Comparison of ENCODE assay signal across 8 mouse cellular contexts in genomic region chr2:167680657-167681056, GRCm38 (mm10). TPM values are rescaled to one million over a fixed set of nuclear protein-coding genes. Genes with fewer than 3 reads are reported as not detected.
A peak's percentile ranks its signal among the peaks of the same experiment; 100 is the strongest.
DNase-seq lines count a peak whose midpoint lies in the region; ATAC-seq and TF ChIP-seq lines count a peak whose summit lies in the region.

No protein-coding gene starts in this region.

- peak; percentile 67 for DNase-seq in gastrocnemius, adult 2 months
- no peak for DNase-seq in gastrocnemius, adult 8-10 months (ENCODE audit: low spot score in 2 of 2)
- peak; percentile 39 for DNase-seq in ovary, postnatal 36 days (ENCODE audit: low spot score)
- DNase-seq in ovary, adult 18-20 months (ENCODE audit: low spot score), result no peak
- peak; percentile 63 for DNase-seq in adrenal gland, postnatal 25 days
- DNase-seq in kidney, postnatal 4 days, result peak; percentile 83 to 86
- DNase-seq in spleen, adult 12 weeks (ENCODE audit: low spot score), result peak; percentile 58

- H3K27ac ChIP-seq in gastrocnemius, adult 2 months, result no peak overlapping the region

- intact Hi-C loops in gastrocnemius, adult 2 months (cut with DNase I), result loop anchor here (1.0 to 10.0 kb wide), 2 partner anchors 39 to 334 kb away; partner anchors contain the start of gene Ripor3

- no peak overlapping the region for H3K4me3 ChIP-seq in gastrocnemius, adult 2 months

- no peak for ATAC-seq in monocyte, adult 5-6 weeks (replicated peaks; ENCODE audit: insufficient number of reproducible peaks, low FRiP score, low TSS enrichment, poor library complexity, severe bottlenecking)

- TF ChIP-seq CTCF in gastrocnemius, adult 2 months (IDR thresholded peaks at IDR 0.05), result peak; percentile 74

RNA-seq across cellular contexts. Expression of gene Cebpb, which starts 8.1 kb away (rescaled TPM):
- 100 to 1,000 TPM; 106 to 181 TPM for total RNA-seq in gastrocnemius, adult 2 months (2021)
- total RNA-seq in gastrocnemius, adult 8-10 months (2022), result 100 to 1,000 TPM in 2 of 4 experiments, 10 to 100 TPM in 2; 75.3 to 167 (median 96.4) TPM
- 483 and 585 TPM in 2 replicates for total RNA-seq in adrenal gland, postnatal 25 days (2021)
- total RNA-seq in monocyte, adult 5-6 weeks (2017), result 255 to 567 TPM (median 357 TPM) in 3 replicates

RNA-seq across cellular contexts. Expression of gene Tmem189, which starts 9.0 kb away (rescaled TPM):
- 10 to 100 TPM; 13.0 to 14.9 TPM for total RNA-seq in gastrocnemius, adult 2 months (2021)
- total RNA-seq in gastrocnemius, adult 8-10 months (2022), result 10 to 100 TPM; 11.8 to 13.1 (median 12.5) TPM
- total RNA-seq in adrenal gland, postnatal 25 days (2021), result 37.4 and 40.5 TPM in 2 replicates
- total RNA-seq in monocyte, adult 5-6 weeks (2017), result 55.2 to 64.6 TPM (median 57.9 TPM) in 3 replicates

RNA-seq across cellular contexts. Expression of gene Gm20431, which starts 19.4 kb away (rescaled TPM):
- total RNA-seq in gastrocnemius, adult 2 months (2021), result 10 to 100 TPM in 1 of 2 experiments, 1 to 10 TPM in 1; 3.7 to 11.5 TPM
- 10 to 100 TPM in 2 of 4 experiments, 1 to 10 TPM in 2; 5.9 to 14.3 (median 9.0) TPM for total RNA-seq in gastrocnemius, adult 8-10 months (2022)
- 12.1 and 15.7 TPM in 2 replicates for total RNA-seq in adrenal gland, postnatal 25 days (2021)
- total RNA-seq in monocyte, adult 5-6 weeks (2017), result not detected in 3 replicates

RNA-seq across cellular contexts. Expression of gene Ube2v1, which starts 48.8 kb away (rescaled TPM):
- 100 to 1,000 TPM; 170 to 181 TPM for total RNA-seq in gastrocnemius, adult 2 months (2021)
- 100 to 1,000 TPM; 163 to 176 (median 172) TPM for total RNA-seq in gastrocnemius, adult 8-10 months (2022)
- 187 and 190 TPM in 2 replicates for total RNA-seq in adrenal gland, postnatal 25 days (2021)
- total RNA-seq in monocyte, adult 5-6 weeks (2017), result 43.7 to 97.6 TPM (median 59.7 TPM) in 3 replicates

Comparison
In these comparisons a context has a peak if more than half of its experiments do, and no peak if none do; other contexts are left out.
1. DNase-seq: peak in gastrocnemius, adult 2 months (single experiment), ovary, postnatal 36 days (single experiment), adrenal gland, postnatal 25 days (single experiment), kidney, postnatal 4 days (2 of 2) and spleen, adult 12 weeks (single experiment); none in gastrocnemius, adult 8-10 months (0 of 2) and ovary, adult 18-20 months (single experiment).